In genomic region chr14:75794726-75795125, GRCm38 (mm10) we compare ENCODE assay signal across 22 mouse cellular contexts. TPM values are rescaled to one million over a fixed set of nuclear protein-coding genes. Genes with fewer than 3 reads are reported as not detected.
DNase-seq lines count a peak whose midpoint lies in the region; ATAC-seq and TF ChIP-seq lines count a peak whose summit lies in the region.
"Had no signal": no experiment of that assay in that cellular context is flagged by ENCODE, and none has a peak within 500 bp of the region (broad histone marks: within the 10 kb centered on the region; RNA-seq: fewer than 3 reads in every experiment).

No protein-coding gene starts in this region.

- H3K4me3 ChIP-seq in layer of hippocampus, adult 2 months = no peak overlapping the region
- H3K4me3 ChIP-seq: forebrain, embryonic 10.5 days; forebrain, embryonic 13.5 days; heart, adult 2 months; heart, embryonic 10.5 days; heart, embryonic 13.5 days had no signal

- no peak overlapping the region for H3K27ac ChIP-seq in layer of hippocampus, adult 2 months
- H3K27ac ChIP-seq: forebrain, embryonic 10.5 days; forebrain, embryonic 13.5 days; heart, adult 2 months; heart, embryonic 10.5 days; heart, embryonic 13.5 days had no signal

- peak; percentile 42 for ATAC-seq in Patski
- ATAC-seq: forebrain, embryonic 13.5 days; forebrain, embryonic 16.5 days had no signal

- in situ Hi-C loops in Patski (cut with MboI; ENCODE audit: low pct_unique_long_range_greater_than_20kb) = loop anchor here (5.0 kb wide), 1 partner anchor 38 kb away; no protein-coding TSS in a partner anchor

- POLR2A ChIA-PET in Patski (lab: Charles Lee) = no interaction called here

- TF ChIP-seq CTCF in Patski (IDR thresholded peaks at IDR 0.05) = no peak
- TF ChIP-seq CTCF in layer of hippocampus, adult 2 months (conservative IDR thresholded peaks at IDR 0.05) = no peak

- no peaks in the 10 kb centered on the region for H3K27me3 ChIP-seq in Patski
- H3K27me3 ChIP-seq: forebrain, embryonic 13.5 days; heart, embryonic 13.5 days had no signal

- peak; percentile 45 for DNase-seq in kidney, adult 11 months
- no peak for DNase-seq in kidney, postnatal 10 days
- DNase-seq in kidney, adult 9 months = peak; percentile 64
- DNase-seq in kidney, postnatal 4 days = no peak
- DNase-seq in Patski (ENCODE audit: low read depth, low spot score) = no peak
- DNase-seq in kidney, postnatal 36 days = peak; percentile 53 to 58
- DNase-seq in layer of hippocampus, adult 2 months (ENCODE audit: low spot score in 2 of 2) = no peak
- DNase-seq: adrenal gland, postnatal 10 days; adrenal gland, postnatal 36 days; cerebellum, adult 18-20 months; cerebellum, adult 9-10 months; cerebellum, postnatal 14 days; gastrocnemius, postnatal 10 days; gastrocnemius, postnatal 36 days; heart, adult 2 months; heart, postnatal 14 days; heart, postnatal 4 days had no signal

- CTCF ChIA-PET in Patski (lab: Charles Lee) = interaction anchor here (2.7 kb wide), 1 partner anchor 34 kb away, joined by 13 read pairs; no protein-coding TSS in a partner anchor

RNA-seq across cellular contexts. Expression of gene Slc25a30, which starts 7.9 kb away (rescaled TPM):
- 36.9 TPM for polyA plus RNA-seq in Patski (2021)
- total RNA-seq in layer of hippocampus, adult 2 months (2021) = 10 to 100 TPM; 12.8 to 15.7 TPM

RNA-seq across cellular contexts. Expression of gene Cog3, which starts 40.4 kb away (rescaled TPM):
- 25.8 TPM for polyA plus RNA-seq in Patski (2021)
- total RNA-seq in layer of hippocampus, adult 2 months (2021) = 10 to 100 TPM; 22.1 to 25.9 TPM

RNA-seq across cellular contexts. Expression of gene Tpt1, which starts 50.2 kb away (rescaled TPM):
- polyA plus RNA-seq in Patski (2021) = 2,058 TPM
- total RNA-seq in layer of hippocampus, adult 2 months (2021) = 1,000 to 10,000 TPM in 1 of 2 experiments, 100 to 1,000 TPM in 1; 932 to 1,022 TPM

Comparison
In these comparisons a context has a peak if more than half of its experiments do, and no peak if none do; other contexts are left out.
1. DNase-seq: peak in kidney, adult 11 months (single experiment), kidney, adult 9 months (single experiment) and kidney, postnatal 36 days (2 of 2); none in kidney, postnatal 10 days (single experiment), kidney, postnatal 4 days (0 of 2), Patski (single experiment) and layer of hippocampus, adult 2 months (0 of 2).